Mouse (Mus musculus) kidney, adult 2 months (tissue): Measurements from ENCODE around the gene Vps13a.
"Not testable (repeated sequence)": the region's sequence is repeated elsewhere in the genome, so short reads cannot be mapped to it uniquely, and the experiment has no call there.

Experiments
- CTCF ChIP-seq: fragments of 200-500 bp; conservative IDR thresholded peaks from 2 replicates; pipeline ENCODE4 v1.5.1; 2011; ENCODE audit warnings: low read depth, mild to moderate bottlenecking, control low read depth, low read length, moderate library complexity, mixed read lengths; ENCODE audit not compliant: insufficient read depth, insufficient read length
- POLR2A ChIP-seq: fragments of 200-500 bp; IDR thresholded peaks from one replicate; pipeline ENCODE4 v1.6.1; 2011; ENCODE audit warnings: low read depth, low read length, control low read depth

DNA sequence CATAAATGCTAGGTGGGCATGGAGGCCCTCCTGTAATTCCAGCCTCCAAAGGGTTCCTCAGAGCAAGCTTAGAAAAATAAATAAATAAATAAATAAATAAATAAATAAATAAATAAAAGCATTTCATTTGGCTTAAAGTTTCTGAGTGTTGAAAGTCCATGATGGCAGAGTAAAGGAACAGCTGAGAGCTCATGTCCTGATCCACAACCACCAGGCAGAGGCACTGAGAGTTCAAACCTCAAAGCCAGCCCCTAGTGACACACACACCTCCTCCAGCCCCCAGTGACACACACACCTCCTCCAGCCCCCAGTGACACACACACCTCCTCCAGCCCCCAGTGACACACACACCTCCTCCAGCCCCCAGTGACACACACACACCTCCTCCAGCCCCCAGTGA, 3.3 kb downstream of the Vps13a start:
- not testable (repeated sequence) for TF ChIP-seq CTCF, POLR2A
